In the genomic region with DNA sequence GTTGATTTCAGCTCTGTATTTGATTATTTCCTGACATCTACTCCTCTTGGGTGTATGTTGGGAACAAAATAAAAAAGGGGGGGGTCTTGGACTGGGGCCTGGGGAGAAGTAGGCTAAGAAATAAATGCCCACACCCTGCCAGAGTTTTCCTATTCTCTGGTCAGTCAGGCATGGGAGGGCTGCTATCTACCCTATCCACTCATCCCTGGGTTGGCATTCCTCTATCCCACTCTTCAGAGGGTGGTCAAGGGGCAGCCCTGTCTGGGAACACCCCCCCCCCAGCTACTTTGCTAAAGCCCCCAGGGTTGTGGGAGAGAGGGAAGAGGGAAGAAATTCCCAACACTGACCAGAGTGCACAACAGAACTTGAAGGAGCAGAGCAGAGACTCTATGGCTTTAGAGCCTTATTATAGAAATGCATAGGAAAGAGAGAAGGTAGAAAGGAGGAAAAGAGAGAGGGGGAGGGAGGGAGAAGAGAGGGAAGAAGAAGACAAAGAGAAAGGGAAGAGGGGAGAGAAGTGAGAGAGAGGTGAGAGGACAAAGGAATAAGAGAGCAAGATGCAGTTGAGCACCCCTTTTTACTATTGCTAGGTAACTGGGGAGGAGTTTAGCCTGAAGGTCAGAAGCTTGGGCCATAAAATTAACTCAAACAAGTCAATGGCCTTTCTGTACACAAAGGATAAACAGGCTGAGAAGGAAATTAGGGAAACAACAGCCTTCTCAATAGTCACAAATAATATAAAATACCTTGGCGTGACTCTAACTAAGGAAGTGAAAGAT, we compare ENCODE assay signal across 14 mouse cellular contexts. TPM values are rescaled to one million over a fixed set of nuclear protein-coding genes. Genes with fewer than 3 reads are reported as not detected.
A peak's percentile ranks its signal among the peaks of the same experiment; 100 is the strongest.
DNase-seq lines count a peak whose midpoint lies in the region; ATAC-seq and TF ChIP-seq lines count a peak whose summit lies in the region.
"Not testable (repeated sequence)": the region's sequence is repeated elsewhere in the genome, so short reads cannot be mapped to it uniquely, and the experiment has no call there.
"Had no signal": no experiment of that assay in that cellular context is flagged by ENCODE, and none has a peak within 500 bp of the region (broad histone marks: within the 10 kb centered on the region; RNA-seq: fewer than 3 reads in every experiment).

No protein-coding gene starts in this region.

- H3K9me3 ChIP-seq in embryonic facial prominence, embryonic 13.5 days; midbrain, embryonic 11.5 days (ENCODE audit: control insufficient read depth, low read length); neural tube, embryonic 11.5 days (ENCODE audit: control insufficient read depth, low read length); stomach, postnatal 0 days (ENCODE audit: control insufficient read depth, low read length): not testable (repeated sequence)
- H3K9me3 ChIP-seq in forebrain, embryonic 12.5 days, result peaks cover 28% of the 10 kb centered on the region
- peaks cover 26% of the 10 kb centered on the region for H3K9me3 ChIP-seq in heart, embryonic 13.5 days
- peaks cover 34% of the 10 kb centered on the region for H3K9me3 ChIP-seq in hindbrain, embryonic 13.5 days
- H3K9me3 ChIP-seq in kidney, embryonic 15.5 days (replicated peaks), result peaks cover 25% of the 10 kb centered on the region

- not testable (repeated sequence) for H3K4me2 ChIP-seq in embryonic facial prominence, embryonic 13.5 days; forebrain, embryonic 12.5 days; heart, embryonic 13.5 days; hindbrain, embryonic 13.5 days; kidney, embryonic 15.5 days; midbrain, embryonic 11.5 days; neural tube, embryonic 11.5 days (ENCODE audit: low read depth); stomach, postnatal 0 days (replicated peaks; ENCODE audit: low read depth)

- not testable (repeated sequence) for H3K9ac ChIP-seq in embryonic facial prominence, embryonic 13.5 days; forebrain, embryonic 12.5 days; heart, embryonic 13.5 days; hindbrain, embryonic 13.5 days; kidney, embryonic 15.5 days; midbrain, embryonic 11.5 days (ENCODE audit: low read length); neural tube, embryonic 11.5 days (ENCODE audit: low read length); stomach, postnatal 0 days (ENCODE audit: low read length)

- DNase-seq in midbrain, embryonic 11.5 days (ENCODE audit: low spot score, missing footprints); neural tube, embryonic 11.5 days (ENCODE audit: low spot score); stomach, postnatal 0 days (ENCODE audit: low spot score): not testable (repeated sequence)

- H3K27me3 ChIP-seq in embryonic facial prominence, embryonic 13.5 days; forebrain, embryonic 12.5 days; heart, embryonic 13.5 days (replicated peaks); hindbrain, embryonic 13.5 days; kidney, embryonic 15.5 days; midbrain, embryonic 11.5 days (ENCODE audit: control insufficient read depth, insufficient read depth, low read length); neural tube, embryonic 11.5 days (ENCODE audit: control insufficient read depth, insufficient read depth, low read length); stomach, postnatal 0 days (ENCODE audit: control insufficient read depth, insufficient read depth, low read length): not testable (repeated sequence)

- TF ChIP-seq EP300 in stomach, postnatal 0 days (optimal IDR thresholded peaks at IDR 0.05), result not testable (repeated sequence)

- not testable (repeated sequence) for H3K36me3 ChIP-seq in embryonic facial prominence, embryonic 13.5 days; forebrain, embryonic 12.5 days (replicated peaks); heart, embryonic 13.5 days; hindbrain, embryonic 13.5 days; kidney, embryonic 15.5 days; midbrain, embryonic 11.5 days (ENCODE audit: control insufficient read depth, insufficient read depth, low read length); neural tube, embryonic 11.5 days (ENCODE audit: control insufficient read depth, insufficient read depth, low read length); stomach, postnatal 0 days (ENCODE audit: control insufficient read depth, insufficient read depth, low read length)

- not testable (repeated sequence) for TF ChIP-seq CTCF in stomach, postnatal 0 days (IDR thresholded peaks at IDR 0.05; ENCODE audit: low read depth)

- WGBS in embryonic facial prominence, embryonic 13.5 days, result 88% methylated on average over 1 of the region's 1 CpGs
- 83% methylated on average over 1 of the region's 1 CpGs for WGBS in forebrain, embryonic 12.5 days
- WGBS in heart, embryonic 13.5 days, result 79% methylated on average over 1 of the region's 1 CpGs
- WGBS in hindbrain, embryonic 13.5 days, result 93% methylated on average over 1 of the region's 1 CpGs
- 96% methylated on average over 1 of the region's 1 CpGs for WGBS in kidney, embryonic 15.5 days
- WGBS in midbrain, embryonic 11.5 days, result 81% methylated on average over 1 of the region's 1 CpGs
- 95% methylated on average over 1 of the region's 1 CpGs for WGBS in neural tube, embryonic 11.5 days
- 78% methylated on average over 1 of the region's 1 CpGs for WGBS in stomach, postnatal 0 days

- not testable (repeated sequence) for H3K4me1 ChIP-seq in embryonic facial prominence, embryonic 13.5 days; forebrain, embryonic 12.5 days; heart, embryonic 13.5 days; hindbrain, embryonic 13.5 days (replicated peaks); kidney, embryonic 15.5 days; midbrain, embryonic 11.5 days (ENCODE audit: control insufficient read depth, insufficient read depth, low read length); neural tube, embryonic 11.5 days (ENCODE audit: control insufficient read depth, insufficient read depth, low read length); stomach, postnatal 0 days (replicated peaks; ENCODE audit: control insufficient read depth, insufficient read depth)

- H3K27ac ChIP-seq in embryonic facial prominence, embryonic 13.5 days; forebrain, embryonic 12.5 days; heart, embryonic 13.5 days (replicated peaks); hindbrain, embryonic 13.5 days; kidney, embryonic 15.5 days; midbrain, embryonic 11.5 days (ENCODE audit: low read depth, low read length); neural tube, embryonic 11.5 days (ENCODE audit: low read depth, low read length); stomach, postnatal 0 days (replicated peaks): not testable (repeated sequence)

- H3K4me3 ChIP-seq in embryonic facial prominence, embryonic 13.5 days; forebrain, embryonic 12.5 days (replicated peaks); heart, embryonic 13.5 days; hindbrain, embryonic 13.5 days; kidney, embryonic 15.5 days (replicated peaks); midbrain, embryonic 11.5 days (ENCODE audit: low read depth, low read length); neural tube, embryonic 11.5 days (ENCODE audit: low read depth, low read length); stomach, postnatal 0 days (ENCODE audit: low read depth, low read length): not testable (repeated sequence)

- ATAC-seq in embryonic facial prominence, embryonic 13.5 days (ENCODE audit: insufficient number of reproducible peaks, insufficient read depth, low FRiP score, low TSS enrichment, low read depth), result peak; percentile 59; the same call in 1 of the 2 replicates
- peak; percentile 41; the same call in 1 of the 2 replicates for ATAC-seq in forebrain, embryonic 12.5 days (ENCODE audit: low FRiP score)
- peak; percentile 31; the same call in 1 of the 2 replicates for ATAC-seq in heart, embryonic 13.5 days (ENCODE audit: extremely low read depth, insufficient number of reproducible peaks, low FRiP score, low TSS enrichment)
- 0 out of 2 replicates have a peak, but pooled peaks have one; percentile 36 for ATAC-seq in hindbrain, embryonic 13.5 days (ENCODE audit: low FRiP score)
- ATAC-seq in kidney, embryonic 15.5 days (replicated peaks; ENCODE audit: low FRiP score), result 0 out of 2 replicates have a peak, but pooled peaks have one; percentile 9
- peak; percentile 68; the same call in 1 of the 2 replicates for ATAC-seq in midbrain, embryonic 11.5 days (ENCODE audit: low FRiP score)
- ATAC-seq in neural tube, embryonic 11.5 days (ENCODE audit: insufficient read depth, low FRiP score, low TSS enrichment), result 0 out of 2 replicates have a peak, but pooled peaks have one; percentile 27
- peak; percentile 61; the same call in 1 of the 2 replicates for ATAC-seq in stomach, postnatal 0 days (ENCODE audit: low FRiP score, low TSS enrichment)

RNA-seq across cellular contexts. Expression of a gene that starts 17.9 kb away (rescaled TPM):
- polyA plus RNA-seq in embryonic facial prominence, embryonic 13.5 days (2015; fragmentation: Nextera tagmentation; extraction: Ambion mirVana), result not detected in 2 replicates
- not detected in 2 replicates for polyA plus RNA-seq in forebrain, embryonic 12.5 days (2016; fragmentation: Nextera tagmentation; extraction: Ambion mirVana)
- polyA plus RNA-seq in heart, embryonic 13.5 days (2015; fragmentation: Nextera tagmentation; extraction: Ambion mirVana), result not detected in 2 replicates
- polyA plus RNA-seq in hindbrain, embryonic 13.5 days (2015; fragmentation: Nextera tagmentation; extraction: Ambion mirVana), result not detected in 2 replicates
- polyA plus RNA-seq in kidney, embryonic 15.5 days (2015; fragmentation: Nextera tagmentation; extraction: Ambion mirVana), result not detected in 2 replicates
- polyA plus RNA-seq in midbrain, embryonic 11.5 days (2014; fragmentation: Nextera tagmentation; extraction: Ambion mirVana), result not detected in 2 replicates
- not detected in 2 replicates for polyA plus RNA-seq in neural tube, embryonic 11.5 days (2014; fragmentation: Nextera tagmentation; extraction: Ambion mirVana)
- polyA plus RNA-seq in stomach, postnatal 0 days (2015; fragmentation: Nextera tagmentation; extraction: Ambion mirVana), result 0.21 TPM in 1 of 2 replicates, not detected in the other
- polyA plus RNA-seq: activated CD4-positive, CD25-positive, alpha-beta regulatory T cell, adult 4 months; cortical plate, adult 2 months; forebrain, embryonic 14.5 days; hindbrain, embryonic 15.5 days; inflammation-experienced regulatory T-cells, adult 6 months; Patski had no signal

RNA-seq across cellular contexts. Expression of a gene that starts 22.6 kb away (rescaled TPM):
- polyA plus RNA-seq in embryonic facial prominence, embryonic 13.5 days (2015; fragmentation: Nextera tagmentation; extraction: Ambion mirVana), result not detected in 2 replicates
- not detected in 2 replicates for polyA plus RNA-seq in forebrain, embryonic 12.5 days (2016; fragmentation: Nextera tagmentation; extraction: Ambion mirVana)
- polyA plus RNA-seq in heart, embryonic 13.5 days (2015; fragmentation: Nextera tagmentation; extraction: Ambion mirVana), result not detected in 2 replicates
- polyA plus RNA-seq in hindbrain, embryonic 13.5 days (2015; fragmentation: Nextera tagmentation; extraction: Ambion mirVana), result not detected in 2 replicates
- not detected in 2 replicates for polyA plus RNA-seq in kidney, embryonic 15.5 days (2015; fragmentation: Nextera tagmentation; extraction: Ambion mirVana)
- polyA plus RNA-seq in midbrain, embryonic 11.5 days (2014; fragmentation: Nextera tagmentation; extraction: Ambion mirVana), result not detected in 2 replicates
- polyA plus RNA-seq in neural tube, embryonic 11.5 days (2014; fragmentation: Nextera tagmentation; extraction: Ambion mirVana), result not detected in 2 replicates
- polyA plus RNA-seq in stomach, postnatal 0 days (2015; fragmentation: Nextera tagmentation; extraction: Ambion mirVana), result not detected in 2 replicates
- polyA plus RNA-seq: activated CD4-positive, CD25-positive, alpha-beta regulatory T cell, adult 4 months; cortical plate, adult 2 months; forebrain, embryonic 14.5 days; hindbrain, embryonic 15.5 days; inflammation-experienced regulatory T-cells, adult 6 months; Patski had no signal

RNA-seq across cellular contexts. Expression of a gene that starts 41.4 kb away (rescaled TPM):
- not detected in 2 replicates for polyA plus RNA-seq in embryonic facial prominence, embryonic 13.5 days (2015; fragmentation: Nextera tagmentation; extraction: Ambion mirVana)
- polyA plus RNA-seq in forebrain, embryonic 12.5 days (2016; fragmentation: Nextera tagmentation; extraction: Ambion mirVana), result not detected in 2 replicates
- not detected in 2 replicates for polyA plus RNA-seq in heart, embryonic 13.5 days (2015; fragmentation: Nextera tagmentation; extraction: Ambion mirVana)
- polyA plus RNA-seq in hindbrain, embryonic 13.5 days (2015; fragmentation: Nextera tagmentation; extraction: Ambion mirVana), result not detected in 2 replicates
- polyA plus RNA-seq in kidney, embryonic 15.5 days (2015; fragmentation: Nextera tagmentation; extraction: Ambion mirVana), result not detected in 2 replicates
- not detected in 2 replicates for polyA plus RNA-seq in midbrain, embryonic 11.5 days (2014; fragmentation: Nextera tagmentation; extraction: Ambion mirVana)
- polyA plus RNA-seq in neural tube, embryonic 11.5 days (2014; fragmentation: Nextera tagmentation; extraction: Ambion mirVana), result not detected in 2 replicates
- not detected in 2 replicates for polyA plus RNA-seq in stomach, postnatal 0 days (2015; fragmentation: Nextera tagmentation; extraction: Ambion mirVana)
- polyA plus RNA-seq: activated CD4-positive, CD25-positive, alpha-beta regulatory T cell, adult 4 months; cortical plate, adult 2 months; forebrain, embryonic 14.5 days; hindbrain, embryonic 15.5 days; inflammation-experienced regulatory T-cells, adult 6 months; Patski had no signal

Comparison
In these comparisons a context has a peak if more than half of its experiments do, and no peak if none do; other contexts are left out.
1. ATAC-seq: peak in every context shown above with its lines; median percentile 68 in midbrain, embryonic 11.5 days; 61 in stomach, postnatal 0 days; 59 in embryonic facial prominence, embryonic 13.5 days; 41 in forebrain, embryonic 12.5 days; 36 in hindbrain, embryonic 13.5 days; 31 in heart, embryonic 13.5 days; 27 in neural tube, embryonic 11.5 days; 9 in kidney, embryonic 15.5 days.